Mouse (Mus musculus): ENCODE data around the gene Wdr72.

- no peak for TF ChIP-seq CTCF (IDR thresholded peaks at IDR 0.05; ENCODE audit: low read depth, low read length)
- no peak for TF ChIP-seq POLR2A (IDR thresholded peaks at IDR 0.05; ENCODE audit: borderline replicate concordance, low read depth, low read length)
Measured at GRCm38 (mm10) chr9:74110461-74110816, 283 bp downstream of the Wdr72 start.

All from bone marrow macrophage, adult 2 months (primary cell).